Mouse (Mus musculus) layer of hippocampus, adult 2 months (tissue): ENCODE results near the gene Spag9. TPM values are rescaled to one million over a fixed set of nuclear protein-coding genes. Genes with fewer than 3 reads are reported as not detected.

Source experiments
- DNase-seq, 2 experiments: peaks; one replicate each; pipeline ENCODE4 v3.0.0; 2022; ENCODE audit warnings: low spot score in 2 of 2
- H3K27ac ChIP-seq: fragments of 200-600 bp; 2 replicates; pipeline ENCODE4 v1.8.1; 2022
- H3K4me3 ChIP-seq: fragments of 200-600 bp; 2 replicates; pipeline ENCODE4 v1.8.1; 2022; ENCODE audit warnings: mild to moderate bottlenecking
- CTCF ChIP-seq: fragments of 200-600 bp; conservative IDR thresholded peaks from 2 replicates; pipeline ENCODE4 v1.8.1; 2022; ENCODE audit warnings: antibody characterized with exemption, mild to moderate bottlenecking, moderate library complexity
- total RNA-seq, 2 experiments: library from RNA; stranded (reverse); gene quantifications; 2 replicates each; pipeline ENCODE4 v1.2.3; 2021

Gene Spag9
- total RNA-seq, 2 experiments from 2014 or later: 213 to 217 TPM

- TF ChIP-seq CTCF: no peak
These were observed 138.4 kb downstream of the Spag9 start for GRCm38 (mm10) chr11:94134076-94134838.

GRCm38 (mm10) chr11:94135581-94136001 lies 139.7 kb downstream of the Spag9 start:
- TF ChIP-seq CTCF: no peak
- H3K27ac ChIP-seq: no peak overlapping the region; the same call in 1 of the 2 replicates
- H3K4me3 ChIP-seq: no peak overlapping the region
- no peak for DNase-seq

More at GRCm38 (mm10) chr11:94134076-94134838, 138.4 kb downstream of the Spag9 start:
- peak overlapping the region; percentile 85 for H3K27ac ChIP-seq
- peak in 1 of 2 experiments; percentile 45 for DNase-seq
- no peak overlapping the region; the same call in 1 of the 2 replicates for H3K4me3 ChIP-seq

DNA sequence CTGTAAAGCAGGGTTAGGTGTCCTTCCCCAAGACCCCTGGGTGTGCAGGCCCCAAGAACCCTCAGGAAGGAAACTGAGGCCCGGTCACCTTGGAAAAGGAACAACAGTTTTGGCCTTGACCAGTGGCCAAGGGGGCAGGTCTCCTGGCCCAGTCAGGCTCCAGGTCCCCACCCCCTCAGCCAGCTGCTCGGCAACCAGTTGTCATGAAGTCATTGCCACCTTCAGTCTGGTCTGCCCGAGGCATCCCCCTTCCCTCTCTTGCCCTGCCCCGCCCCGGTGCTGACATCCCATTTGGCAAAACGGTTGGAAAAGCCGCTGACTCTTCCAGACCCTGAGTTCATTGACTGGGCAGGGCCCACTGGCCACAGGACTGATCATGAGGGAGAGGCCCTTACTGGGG lies 140.8 kb downstream of the Spag9 start:
- Histone ChIP-seq H3K4me3 (no peak overlapping the region), H3K27ac (0 out of 2 replicates have a peak overlapping the region, but pooled peaks have one; percentile 5)
- no peak for TF ChIP-seq CTCF
- no peak for DNase-seq

DNA sequence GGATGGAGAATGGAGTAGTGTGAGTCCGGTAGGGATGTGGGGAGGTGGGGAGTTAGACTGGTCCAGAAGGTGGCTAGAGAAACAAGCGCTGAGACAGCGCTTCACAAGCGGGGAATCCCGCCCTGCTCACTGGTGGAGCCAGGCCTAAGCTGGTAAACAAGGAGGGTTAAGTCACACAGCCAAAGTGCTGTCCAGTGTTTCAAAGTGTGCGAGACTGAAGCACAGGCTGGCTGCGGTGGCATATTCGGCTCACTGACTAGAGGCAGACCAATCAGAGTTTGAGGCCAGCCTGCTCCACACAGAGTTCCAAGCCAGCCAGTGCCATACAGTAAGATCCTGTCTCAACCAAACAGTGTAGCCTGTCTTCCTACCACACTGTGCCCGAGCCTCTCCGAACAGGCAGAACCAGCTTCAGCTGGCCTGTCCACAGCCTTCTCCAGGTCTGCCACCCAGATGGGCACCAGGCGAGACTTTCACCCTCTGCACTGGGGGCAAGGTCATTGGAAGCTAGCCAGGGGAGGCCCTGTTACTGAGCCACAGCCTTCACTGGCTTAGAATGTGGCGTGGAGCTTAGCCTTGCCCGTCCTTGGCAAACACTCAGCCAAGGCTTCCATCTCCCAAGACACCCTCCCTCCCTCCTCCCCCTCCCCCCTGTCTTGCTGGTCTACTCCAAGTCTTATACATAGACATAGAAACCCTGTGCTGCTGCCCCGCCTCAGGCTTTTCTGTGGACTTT lies 141.6 kb downstream of the Spag9 start:
- no peak for DNase-seq
- peak overlapping the region; percentile 9; the same call in 1 of the 2 replicates for H3K27ac ChIP-seq
- TF ChIP-seq CTCF: no peak
- H3K4me3 ChIP-seq: no peak overlapping the region

- no peak for DNase-seq
- TF ChIP-seq CTCF: no peak
- no peak overlapping the region for H3K4me3 ChIP-seq
- no peak overlapping the region for H3K27ac ChIP-seq
These were observed 142.7 kb downstream of the Spag9 start for GRCm38 (mm10) chr11:94138411-94139231.

GRCm38 (mm10) chr11:94139232-94139620 lies 143.3 kb downstream of the Spag9 start:
- H3K4me3 ChIP-seq: no peak overlapping the region
- TF ChIP-seq CTCF: no peak
- no peak overlapping the region for H3K27ac ChIP-seq
- DNase-seq: no peak

DNA sequence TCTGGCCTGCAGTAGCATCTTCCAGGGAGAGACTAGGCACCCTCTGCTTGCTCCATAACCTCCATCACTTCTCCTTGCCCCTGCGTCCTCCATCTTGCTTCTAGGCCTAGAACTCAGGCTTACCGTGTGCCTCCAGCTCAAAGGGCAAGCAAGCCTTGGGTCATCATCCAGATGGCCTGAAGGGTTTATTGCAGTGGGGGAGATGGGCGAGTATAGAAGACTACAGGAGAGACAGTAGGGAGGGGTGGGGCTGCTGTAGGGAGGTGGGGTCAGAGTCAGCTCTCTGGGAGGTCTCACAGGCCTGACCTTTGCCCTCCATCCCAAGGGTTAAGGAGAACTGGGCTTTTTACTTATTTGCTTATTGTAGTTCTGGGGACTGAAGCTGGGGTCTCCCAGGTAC lies 144.6 kb downstream of the Spag9 start:
- no peak overlapping the region for H3K27ac ChIP-seq
- no peak overlapping the region for H3K4me3 ChIP-seq
- no peak for TF ChIP-seq CTCF
- DNase-seq: no peak

GRCm38 (mm10) chr11:94141564-94141963 lies 145.7 kb downstream of the Spag9 start:
- no peak for TF ChIP-seq CTCF

GRCm38 (mm10) chr11:94143336-94143735 lies 147.4 kb downstream of the Spag9 start:
- Histone ChIP-seq H3K4me3 (no peak overlapping the region), H3K27ac (no peak overlapping the region)
- TF ChIP-seq CTCF: no peak
- no peak for DNase-seq

More at GRCm38 (mm10) chr11:94141564-94141963, 145.7 kb downstream of the Spag9 start:
- H3K27ac ChIP-seq: no peak overlapping the region
- no peak overlapping the region for H3K4me3 ChIP-seq
- no peak for DNase-seq

DNA sequence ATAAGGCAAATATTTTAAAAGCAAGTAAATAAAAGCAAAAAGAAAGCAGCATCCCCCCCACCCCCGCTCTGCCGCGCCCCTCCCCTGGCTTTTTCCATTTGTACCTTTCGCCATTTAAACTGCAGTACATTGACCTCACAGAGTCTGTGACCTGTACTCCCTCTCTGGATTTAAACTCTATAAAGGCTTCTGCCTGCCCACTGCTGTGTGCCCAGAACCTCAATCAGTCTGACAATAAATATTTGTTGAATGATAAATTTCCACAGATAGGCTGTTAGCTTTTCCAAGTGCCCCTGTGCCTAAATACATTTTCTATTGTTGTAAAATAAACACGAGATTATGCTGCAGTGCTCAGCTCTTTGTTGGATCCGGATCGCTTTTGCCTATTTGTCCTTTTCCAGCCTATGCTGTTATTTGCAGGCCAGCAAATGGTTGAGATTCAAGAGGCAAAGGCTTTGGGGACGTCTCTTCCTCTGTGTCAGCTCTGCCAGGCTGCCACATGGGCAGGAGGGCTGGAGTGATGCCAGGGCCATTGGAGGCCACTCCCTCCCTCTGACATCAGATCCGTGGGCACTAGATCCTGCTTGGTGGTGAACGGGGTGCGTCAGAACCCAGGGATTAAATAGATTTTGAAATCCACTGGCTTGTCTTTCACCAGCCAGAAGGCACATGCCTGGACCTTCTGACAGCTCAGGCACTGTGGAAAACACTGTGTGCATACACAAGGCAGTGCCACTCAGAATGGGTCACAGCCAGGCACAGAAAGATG lies 149.1 kb downstream of the Spag9 start:
- Histone ChIP-seq H3K4me3 (no peak overlapping the region), H3K27ac (peak overlapping the region; percentile 90)
- DNase-seq: peak; percentile 89 to 91
- no peak for TF ChIP-seq CTCF

DNA sequence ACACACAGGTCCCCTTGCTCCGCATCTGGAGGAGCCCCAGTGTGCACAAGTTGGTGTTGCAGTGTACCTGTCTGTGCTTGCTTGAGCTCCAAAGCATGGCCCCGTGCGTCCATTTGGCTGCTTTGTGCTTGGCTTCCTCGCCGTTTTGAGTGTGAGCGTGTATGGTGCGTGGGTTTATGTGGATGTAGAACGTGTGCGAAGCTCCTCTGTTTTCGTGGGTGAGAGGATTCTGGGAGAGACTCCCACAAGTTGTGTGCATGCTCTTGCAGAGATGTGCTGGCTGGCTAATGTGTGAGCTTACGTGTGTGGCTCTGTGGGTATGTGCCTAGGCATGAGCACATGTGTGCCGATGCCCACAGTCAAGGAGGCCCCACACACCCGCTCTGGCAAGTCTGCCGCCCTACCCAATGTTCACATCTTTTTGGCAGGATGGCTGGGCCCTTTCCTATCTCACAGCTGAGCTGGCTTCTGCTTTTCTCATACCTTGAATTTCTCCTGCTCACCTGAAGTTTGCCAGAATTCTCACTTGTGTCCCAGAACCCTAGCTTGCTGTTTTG lies 150.2 kb downstream of the Spag9 start:
- no peak for TF ChIP-seq CTCF
- H3K27ac ChIP-seq: peak overlapping the region; percentile 90
- H3K4me3 ChIP-seq: no peak overlapping the region
- peak in 1 of 2 experiments; percentile 44 for DNase-seq
